Mouse (Mus musculus): ENCODE results near the gene Dpf1. TPM values are rescaled to one million over a fixed set of nuclear protein-coding genes. Genes with fewer than 3 reads are reported as not detected.

Dpf1 gene
- polyA plus RNA-seq, 1 experiment from 2014 or later, result 160 TPM

- peak overlapping the region; percentile 54 for H3K27ac ChIP-seq
- H3K4me2 ChIP-seq (replicated peaks), result no peak overlapping the region
- no peak overlapping the region for H3K9ac ChIP-seq
- no peaks in the 10 kb centered on the region for H3K9me3 ChIP-seq (ENCODE audit: control insufficient read depth, low read length)
- H3K27me3 ChIP-seq (ENCODE audit: control insufficient read depth, insufficient read depth, low read length), result no peaks in the 10 kb centered on the region
- 22% methylated on average over 19 of the region's 19 CpGs for WGBS
- ATAC-seq (ENCODE audit: low FRiP score) (no peak), DNase-seq (ENCODE audit: low spot score) (no peak)
- H3K4me1 ChIP-seq (replicated peaks; ENCODE audit: control insufficient read depth, insufficient read depth, low read length), result peaks cover 16% of the 10 kb centered on the region; the same call in 1 of the 2 replicates
- no peaks in the 10 kb centered on the region for H3K36me3 ChIP-seq (replicated peaks; ENCODE audit: control insufficient read depth, insufficient read depth)
- H3K4me3 ChIP-seq (replicated peaks; ENCODE audit: low read length), result no peak overlapping the region
These were observed 10.4 kb upstream of the Dpf1 start for GRCm38 (mm10) chr7:29293131-29294065.

- H3K4me3 ChIP-seq (replicated peaks; ENCODE audit: low read length), result no peak overlapping the region
- H3K27me3 ChIP-seq (ENCODE audit: control insufficient read depth, insufficient read depth, low read length), result no peaks in the 10 kb centered on the region
- no peak overlapping the region for H3K27ac ChIP-seq
- no peaks in the 10 kb centered on the region for H3K36me3 ChIP-seq (replicated peaks; ENCODE audit: control insufficient read depth, insufficient read depth)
- 63% methylated on average over 13 of the region's 13 CpGs for WGBS
- H3K4me1 ChIP-seq (replicated peaks; ENCODE audit: control insufficient read depth, insufficient read depth, low read length), result peaks cover 11% of the 10 kb centered on the region; the same call in 1 of the 2 replicates
- no peak for ATAC-seq (ENCODE audit: low FRiP score)
- no peak for DNase-seq (ENCODE audit: low spot score)
- no peak overlapping the region for H3K9ac ChIP-seq
- no peaks in the 10 kb centered on the region for H3K9me3 ChIP-seq (ENCODE audit: control insufficient read depth, low read length)
- no peak overlapping the region for H3K4me2 ChIP-seq (replicated peaks)
These were observed 9.5 kb upstream of the Dpf1 start for GRCm38 (mm10) chr7:29294111-29294761.

GRCm38 (mm10) chr7:29295861-29296647 lies 7.7 kb upstream of the Dpf1 start:
- Histone ChIP-seq H3K9ac (no peak overlapping the region), H3K27ac (no peak overlapping the region), H3K27me3 (ENCODE audit: control insufficient read depth, insufficient read depth, low read length) (no peaks in the 10 kb centered on the region), H3K36me3 (replicated peaks; ENCODE audit: control insufficient read depth, insufficient read depth) (no peaks in the 10 kb centered on the region), H3K4me3 (replicated peaks; ENCODE audit: low read length) (no peak overlapping the region), H3K9me3 (ENCODE audit: control insufficient read depth, low read length) (no peaks in the 10 kb centered on the region), H3K4me2 (replicated peaks) (no peak overlapping the region), H3K4me1 (replicated peaks; ENCODE audit: control insufficient read depth, insufficient read depth, low read length) (peaks cover 8% of the 10 kb centered on the region; the same call in 1 of the 2 replicates)
- ATAC-seq (ENCODE audit: low FRiP score) (no peak), DNase-seq (ENCODE audit: low spot score) (no peak)
- 83% methylated on average over 24 of the region's 24 CpGs for WGBS

GRCm38 (mm10) chr7:29296998-29297397 lies 6.8 kb upstream of the Dpf1 start:
- 0 out of 2 replicates have a peak overlapping the region, but pooled peaks have one; percentile 10 for H3K4me2 ChIP-seq (replicated peaks)
- H3K9me3 ChIP-seq (ENCODE audit: control insufficient read depth, low read length), result no peaks in the 10 kb centered on the region
- DNase-seq (ENCODE audit: low spot score) (peak; percentile 81), ATAC-seq (ENCODE audit: low FRiP score) (no peak)
- 11% methylated on average over 10 of the region's 10 CpGs for WGBS
- no peak overlapping the region for H3K27ac ChIP-seq
- 0 out of 2 replicates have a peak, but pooled peaks cover 4% of the 10 kb centered on the region for H3K4me1 ChIP-seq (replicated peaks; ENCODE audit: control insufficient read depth, insufficient read depth, low read length)
- H3K36me3 ChIP-seq (replicated peaks; ENCODE audit: control insufficient read depth, insufficient read depth), result no peaks in the 10 kb centered on the region
- H3K4me3 ChIP-seq (replicated peaks; ENCODE audit: low read length), result no peak overlapping the region
- H3K27me3 ChIP-seq (ENCODE audit: control insufficient read depth, insufficient read depth, low read length), result no peaks in the 10 kb centered on the region
- H3K9ac ChIP-seq, result no peak overlapping the region

- DNase-seq (ENCODE audit: low spot score) (peak; percentile 84), ATAC-seq (ENCODE audit: low FRiP score) (no peak)
- WGBS, result under 1% methylated on average over 7 of the region's 7 CpGs
- Histone ChIP-seq H3K27me3 (ENCODE audit: control insufficient read depth, insufficient read depth, low read length) (no peaks in the 10 kb centered on the region), H3K27ac (peak overlapping the region; percentile 64), H3K9ac (peak overlapping the region; percentile 34; the same call in 1 of the 2 replicates), H3K4me1 (replicated peaks; ENCODE audit: control insufficient read depth, insufficient read depth, low read length) (peaks cover 13% of the 10 kb centered on the region), H3K4me2 (replicated peaks) (peak overlapping the region; percentile 45), H3K9me3 (ENCODE audit: control insufficient read depth, low read length) (no peaks in the 10 kb centered on the region), H3K36me3 (replicated peaks; ENCODE audit: control insufficient read depth, insufficient read depth) (no peaks in the 10 kb centered on the region), H3K4me3 (replicated peaks; ENCODE audit: low read length) (no peak overlapping the region)
These were observed 2.6 kb upstream of the Dpf1 start for GRCm38 (mm10) chr7:29301127-29301566.

GRCm38 (mm10) chr7:29302641-29303040 lies 1.1 kb upstream of the Dpf1 start:
- Histone ChIP-seq H3K4me1 (replicated peaks; ENCODE audit: control insufficient read depth, insufficient read depth, low read length) (peaks cover 28% of the 10 kb centered on the region), H3K4me2 (replicated peaks) (no peak overlapping the region)

GRCm38 (mm10) chr7:29304463-29305262 lies 912 bp downstream of the Dpf1 start:
- Histone ChIP-seq H3K9me3 (ENCODE audit: control insufficient read depth, low read length) (no peaks in the 10 kb centered on the region), H3K4me2 (replicated peaks) (peak overlapping the region; percentile 92), H3K4me1 (replicated peaks; ENCODE audit: control insufficient read depth, insufficient read depth, low read length) (peaks cover 34% of the 10 kb centered on the region), H3K4me3 (replicated peaks; ENCODE audit: low read length) (peak overlapping the region; percentile 65), H3K27ac (peak overlapping the region; percentile 88), H3K36me3 (replicated peaks; ENCODE audit: control insufficient read depth, insufficient read depth) (0 out of 2 replicates have a peak, but pooled peaks cover under 1% of the 10 kb centered on the region), H3K27me3 (ENCODE audit: control insufficient read depth, insufficient read depth, low read length) (no peaks in the 10 kb centered on the region), H3K9ac (peak overlapping the region; percentile 82)
- under 1% methylated on average over 45 of the region's 48 CpGs for WGBS
- ATAC-seq (ENCODE audit: low FRiP score) (no peak; the same call in 1 of the 2 replicates), DNase-seq (ENCODE audit: low spot score) (peak; percentile 53)

More at GRCm38 (mm10) chr7:29302641-29303040, 1.1 kb upstream of the Dpf1 start:
- ATAC-seq (ENCODE audit: low FRiP score), result no peak
- no peak overlapping the region for H3K9ac ChIP-seq
- H3K27ac ChIP-seq, result no peak overlapping the region
- no peak overlapping the region for H3K4me3 ChIP-seq (replicated peaks; ENCODE audit: low read length)
- no peak for DNase-seq (ENCODE audit: low spot score)
- H3K36me3 ChIP-seq (replicated peaks; ENCODE audit: control insufficient read depth, insufficient read depth), result no peaks in the 10 kb centered on the region
- WGBS, result 61% methylated on average over 7 of the region's 7 CpGs
- no peaks in the 10 kb centered on the region for H3K9me3 ChIP-seq (ENCODE audit: control insufficient read depth, low read length)
- H3K27me3 ChIP-seq (ENCODE audit: control insufficient read depth, insufficient read depth, low read length), result no peaks in the 10 kb centered on the region

GRCm38 (mm10) chr7:29305263-29305988 lies 1.7 kb downstream of the Dpf1 start:
- H3K27ac ChIP-seq, result peak overlapping the region; percentile 88
- no peaks in the 10 kb centered on the region for H3K9me3 ChIP-seq (ENCODE audit: control insufficient read depth, low read length)
- H3K9ac ChIP-seq, result peak overlapping the region; percentile 82
- peak overlapping the region; percentile 65 for H3K4me3 ChIP-seq (replicated peaks; ENCODE audit: low read length)
- H3K4me1 ChIP-seq (replicated peaks; ENCODE audit: control insufficient read depth, insufficient read depth, low read length), result peaks cover 42% of the 10 kb centered on the region
- H3K36me3 ChIP-seq (replicated peaks; ENCODE audit: control insufficient read depth, insufficient read depth), result 0 out of 2 replicates have a peak, but pooled peaks cover 4% of the 10 kb centered on the region
- no peak for ATAC-seq (ENCODE audit: low FRiP score)
- WGBS, result 8% methylated on average over 9 of the region's 9 CpGs
- peak; percentile 48 for DNase-seq (ENCODE audit: low spot score)
- peak overlapping the region; percentile 92 for H3K4me2 ChIP-seq (replicated peaks)
- no peaks in the 10 kb centered on the region for H3K27me3 ChIP-seq (ENCODE audit: control insufficient read depth, insufficient read depth, low read length)
